Mouse (Mus musculus) ZHBTc4 (cell line): ENCODE measurements at regions not wholly inside any gene's neighbourhood (a gene's known extent, or its start where the extent isn't known, plus 50 kb on each side); places are given as distances from the start of the nearest gene placed in this dataset.

ENCODE experiments used
- DNase-seq: peaks from one replicate; pipeline ENCODE4 v3.0.0-alpha.2; 2011; ENCODE audit warnings: low read depth, low spot score

GRCm38 (mm10) chrX:133505683-133506082, 183.1 kb downstream of the Pcdh19 start:
- no peak for DNase-seq

- DNase-seq: no peak
Observed at GRCm38 (mm10) chrX:133461867-133462266, 226.9 kb downstream of the Pcdh19 start.

GRCm38 (mm10) chrX:133447417-133447816, 241.4 kb downstream of the Pcdh19 start:
- no peak for DNase-seq

GRCm38 (mm10) chrX:133402446-133402845, 286.3 kb downstream of the Pcdh19 start:
- DNase-seq: no peak

- peak; percentile 55 for DNase-seq
Observed at GRCm38 (mm10) chrX:133387791-133388190, 301.0 kb downstream of the Pcdh19 start.

- DNase-seq: no peak
Observed at GRCm38 (mm10) chrX:133373960-133374359, 314.8 kb downstream of the Pcdh19 start.

- DNase-seq: no peak
Observed at GRCm38 (mm10) chrX:133373047-133373446, 315.7 kb downstream of the Pcdh19 start.

GRCm38 (mm10) chrX:133372411-133372810, 316.4 kb downstream of the Pcdh19 start:
- no peak for DNase-seq

- no peak for DNase-seq
Observed at GRCm38 (mm10) chrX:133360739-133361138, 328.0 kb downstream of the Pcdh19 start.
